Mouse (Mus musculus) adrenal gland, postnatal 14 days (tissue): ENCODE measurements around the gene Zfp951. TPM values are rescaled to one million over a fixed set of nuclear protein-coding genes. Genes with fewer than 3 reads are reported as not detected.
"Not testable (repeated sequence)": the region's sequence is repeated elsewhere in the genome, so short reads cannot be mapped to it uniquely, and the experiment has no call there.

ENCODE experiments used
- DNase-seq: peaks from one replicate; pipeline ENCODE4 v3.0.0; 2021; ENCODE audit warnings: mixed read lengths
- long read RNA-seq, 2 experiments: library from polyadenylated mRNA; stranded (forward); transcript quantifications; one replicate each; pipeline ENCODE4 v2.0.0; 2021
- total RNA-seq: library from RNA; stranded (reverse); gene quantifications from 2 replicates; pipeline ENCODE4 v1.2.3, GENCODE M21; 2021

Gene Zfp951
- total RNA-seq = 3.0 and 3.9 TPM in 2 replicates
- long read RNA-seq, experiment 1, partial matches to known transcripts = 0 of 5 reads
- long read RNA-seq, experiment 1, other reads (novel, unspliced or antisense) = 3 of 5 reads
- long read RNA-seq, experiment 2, partial matches to known transcripts = 0 of 2 reads
- long read RNA-seq, experiment 2, other reads (novel, unspliced or antisense) = 2 of 2 reads

DNA sequence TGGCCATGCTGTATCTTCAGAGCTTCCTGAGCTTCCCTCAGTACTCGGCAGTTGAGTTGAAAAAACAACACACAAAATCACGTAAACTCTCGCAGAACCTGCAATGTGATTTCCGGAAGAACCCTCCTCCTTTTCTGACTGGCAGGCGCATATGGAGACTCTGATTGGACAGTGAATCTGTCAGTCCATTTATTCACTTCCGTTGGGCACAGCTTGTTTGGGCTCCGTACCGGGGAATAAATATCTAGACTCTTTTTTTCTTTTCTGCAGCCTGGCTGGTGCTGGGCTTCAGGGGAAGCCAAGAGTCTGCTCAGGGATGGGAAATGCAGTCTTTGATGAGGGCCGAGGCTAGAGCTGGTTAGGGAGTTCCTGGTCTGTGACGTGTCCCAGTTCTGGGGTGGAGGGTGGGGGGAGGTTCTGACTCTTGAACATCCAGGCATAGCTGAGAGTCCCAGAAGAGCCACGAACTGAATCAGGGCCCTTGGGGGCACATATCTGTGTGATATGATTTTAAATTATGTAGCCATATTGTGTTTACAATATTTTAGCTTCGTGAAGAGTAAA, at the start of gene Zfp951:
Zfp951 (minus strand) TSS at position 109 of the 564 bp plus-strand sequence.
- peak; percentile 68 for DNase-seq

DNA sequence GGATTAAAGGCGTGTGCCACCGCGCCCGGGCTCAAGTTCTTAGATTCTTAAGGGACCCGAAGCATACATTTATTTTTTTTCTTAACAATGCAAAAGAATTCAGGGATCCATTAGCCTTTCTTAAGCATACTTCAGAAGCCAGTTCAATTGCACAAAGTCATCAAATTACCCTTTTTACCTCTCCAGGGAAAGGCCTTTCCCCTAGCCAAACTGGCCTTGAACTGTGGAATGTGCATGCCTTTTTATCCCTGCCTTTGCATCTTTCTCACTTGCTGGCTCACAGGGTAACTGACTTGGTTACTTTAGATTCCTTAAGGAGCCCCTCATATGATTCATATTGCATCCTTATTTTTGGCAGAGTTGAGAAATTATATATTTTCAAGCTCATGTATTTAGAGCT, 46.7 kb upstream of the Zfp951 start:
- DNase-seq = not testable (repeated sequence)

GRCm38 (mm10) chr5:104859045-104859961, 567 bp downstream of the Zfp951 start:
- DNase-seq = not testable (repeated sequence)

DNA sequence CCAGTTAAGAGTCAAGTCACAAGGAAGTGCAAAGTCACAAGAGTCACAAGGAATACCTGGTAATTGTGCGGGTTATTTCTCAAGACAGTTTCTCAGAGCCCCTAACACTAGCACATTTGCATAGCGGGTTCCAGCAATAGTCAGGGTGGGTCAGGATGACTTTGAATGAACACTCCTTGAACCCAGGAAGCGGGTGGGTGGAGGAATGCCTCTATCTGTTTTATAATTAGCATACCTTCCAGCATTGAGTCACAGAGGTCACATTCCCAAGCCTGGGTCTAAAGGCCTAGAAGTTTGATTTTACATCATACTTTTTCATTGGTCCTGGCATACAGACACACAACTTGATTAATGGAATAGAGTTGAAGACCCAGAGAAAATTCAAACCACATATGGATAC, 5.3 kb downstream of the Zfp951 start:
- DNase-seq = not testable (repeated sequence)

DNA sequence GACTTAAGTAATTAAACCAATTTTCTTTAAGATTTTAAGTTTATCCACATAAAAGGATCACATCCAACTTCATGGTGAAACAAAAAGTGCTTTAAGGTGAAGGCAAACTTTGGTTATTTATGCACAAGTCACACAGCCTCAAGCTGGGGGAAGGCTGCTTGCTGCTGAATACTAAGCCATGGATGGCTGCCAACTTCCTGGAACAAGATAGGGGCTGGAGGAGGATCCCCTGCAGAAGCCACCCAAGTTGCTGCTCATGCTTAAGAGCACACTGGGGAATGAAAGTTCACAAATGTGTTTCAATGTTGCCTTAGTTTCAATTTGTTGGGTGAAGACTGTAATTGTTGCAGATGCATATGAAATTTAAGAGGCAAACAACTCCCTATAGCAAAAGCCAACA, 26.5 kb downstream of the Zfp951 start:
- no peak for DNase-seq

DNA sequence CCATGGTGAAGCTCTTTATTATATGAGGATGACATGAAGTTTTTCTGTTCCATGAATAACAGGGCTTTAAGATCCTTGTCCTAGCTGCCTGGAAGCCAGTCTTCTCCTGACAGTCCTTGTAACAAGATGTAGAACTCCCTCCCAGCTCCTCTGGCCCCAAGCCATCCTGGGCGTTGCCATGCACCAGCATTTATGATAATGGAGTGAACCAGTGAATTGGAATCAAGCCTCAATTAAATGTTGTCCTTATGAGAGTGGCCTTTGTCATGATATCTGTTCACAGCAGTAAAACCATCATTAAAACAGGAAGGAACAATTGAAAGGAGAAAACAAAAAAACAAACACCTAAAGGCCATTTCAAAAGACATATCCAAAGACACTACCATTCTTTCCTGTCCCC, 30.3 kb downstream of the Zfp951 start:
- DNase-seq = no peak

GRCm38 (mm10) chr5:104770138-104770537, 89.7 kb downstream of the Zfp951 start:
- DNase-seq = not testable (repeated sequence)

Other genes with a start within 250 kb of the Zfp951 start
- 0.63 and 2.4 TPM in 2 replicates for gene Abcg3, start 122.6 kb upstream of the Zfp951 start, total RNA-seq